Mouse (Mus musculus) CH12.LX (cell line): ENCODE measurements around the gene Gm48551. TPM values are rescaled to one million over a fixed set of nuclear protein-coding genes. Genes with fewer than 3 reads are reported as not detected.

Experiments used
- DNase-seq: peaks from one replicate; pipeline ENCODE4 v3.0.0-alpha.2; 2013; ENCODE audit errors: extremely low read depth
- H3K27ac ChIP-seq: 2 replicates; pipeline ENCODE4 v1.5.1; 2012; ENCODE audit warnings: low read depth, mild to moderate bottlenecking, control low read depth, moderate library complexity; ENCODE audit not compliant: insufficient read depth
- H3K27me3 ChIP-seq: replicated peaks from 2 replicates; pipeline ENCODE3; 2012; ENCODE audit warnings: inconsistent platforms
- H3K36me3 ChIP-seq, 2 experiments: replicated peaks in 1 of 2; 2 replicates each; pipeline versions ENCODE3 to v1.6.1; 2012; ENCODE audit warnings: inconsistent platforms in 1 of 2, low read length in 1 of 2, mild to moderate bottlenecking in 1 of 2, mixed read lengths in 1 of 2, moderate library complexity in 1 of 2; ENCODE audit not compliant: control insufficient read depth in 1 of 2, insufficient read depth in 1 of 2
- H3K4me1 ChIP-seq, 2 experiments: 2 replicates each; pipeline ENCODE4 v1.6.1; 2012; ENCODE audit warnings: inconsistent platforms in 1 of 2, moderate library complexity in 1 of 2; ENCODE audit not compliant: insufficient read depth in 2 of 2, control insufficient read depth in 1 of 2
- H3K4me2 ChIP-seq: 2 replicates; pipeline ENCODE4 v1.6.1; 2012; ENCODE audit warnings: low read depth, mild to moderate bottlenecking, control low read depth; ENCODE audit not compliant: poor library complexity, insufficient read depth, severe bottlenecking
- H3K4me3 ChIP-seq, 3 experiments: fragments of 150-350 bp in 1 of 3; sonication (generic) in 1 of 3; replicated peaks in 1 of 3; 2 replicates each; pipeline versions ENCODE3 to v1.5.1; 2011 to 2012; ENCODE audit warnings: low read depth in 2 of 3, low read length in 2 of 3, mild to moderate bottlenecking in 2 of 3, moderate library complexity in 2 of 3, control low read depth in 1 of 3, improper control_type of control experiment in 1 of 3, inconsistent platforms in 1 of 3, mixed read lengths in 1 of 3; ENCODE audit not compliant: poor library complexity in 1 of 3
- H3K79me2 ChIP-seq: replicated peaks from 2 replicates; pipeline ENCODE4 v1.6.1; 2012; ENCODE audit warnings: mild to moderate bottlenecking, moderate library complexity; ENCODE audit not compliant: control insufficient read depth, poor library complexity, insufficient read depth, severe bottlenecking; ENCODE audit errors: extremely low read depth
- H3K9ac ChIP-seq: 2 replicates; pipeline ENCODE4 v1.6.1; 2012; ENCODE audit warnings: low read depth, mild to moderate bottlenecking, control low read depth, moderate library complexity; ENCODE audit not compliant: insufficient read depth
- H3K9me3 ChIP-seq: replicated peaks from 2 replicates; pipeline ENCODE3; 2012; ENCODE audit warnings: low read length, inconsistent platforms, mixed read lengths
- BHLHE40 ChIP-seq: IDR thresholded peaks from 2 replicates; pipeline ENCODE4 v1.6.1; 2011; ENCODE audit warnings: mild to moderate bottlenecking, low read depth, low read length, improper control_type of control experiment
- CHD1 ChIP-seq: IDR thresholded peaks from 2 replicates; pipeline ENCODE4 v1.6.1; 2012; ENCODE audit warnings: low read depth, low read length, improper control_type of control experiment, inconsistent platforms
- CHD2 ChIP-seq: IDR thresholded peaks from 2 replicates; pipeline ENCODE4 v1.6.1; 2011; ENCODE audit warnings: low read length, improper control_type of control experiment
- CTCF ChIP-seq, 2 experiments: IDR thresholded peaks in 1 of 2; conservative IDR thresholded peaks in 1 of 2; 2 replicates each; pipeline ENCODE4 v1.5.1; 2011 to 2012; ENCODE audit warnings: low read depth in 2 of 2, low read length in 2 of 2, improper control_type of control experiment in 1 of 2, inconsistent platforms in 1 of 2, mild to moderate bottlenecking in 1 of 2, moderate library complexity in 1 of 2
- ELF1 ChIP-seq: IDR thresholded peaks from 2 replicates; pipeline ENCODE4 v1.6.1; 2014; ENCODE audit warnings: low read depth, mild to moderate bottlenecking, inconsistent platforms, low read length, improper control_type of control experiment
- EP300 ChIP-seq: IDR thresholded peaks from 2 replicates; pipeline ENCODE4 v1.6.1; 2011; ENCODE audit warnings: low read length, improper control_type of control experiment
- HCFC1 ChIP-seq: IDR thresholded peaks from 2 replicates; pipeline ENCODE4 v1.6.1; 2012; ENCODE audit warnings: low read depth, mild to moderate bottlenecking, inconsistent platforms, low read length, improper control_type of control experiment
- IRF4 ChIP-seq: IDR thresholded peaks from 2 replicates; pipeline ENCODE4 v1.6.1; 2014; ENCODE audit warnings: low read depth, mild to moderate bottlenecking, inconsistent platforms, low read length, improper control_type of control experiment
- JUND ChIP-seq: conservative IDR thresholded peaks from 2 replicates; pipeline ENCODE4 v1.6.1; 2011; ENCODE audit warnings: low read depth, low read length, improper control_type of control experiment
- MAFK ChIP-seq: IDR thresholded peaks from 2 replicates; pipeline ENCODE4 v1.6.1; 2011; ENCODE audit warnings: low read length, improper control_type of control experiment; ENCODE audit not compliant: insufficient replicate concordance
- MXI1 ChIP-seq: IDR thresholded peaks from 2 replicates; pipeline ENCODE4 v1.6.1; 2011; ENCODE audit warnings: mild to moderate bottlenecking, low read depth, low read length, improper control_type of control experiment
- PAX5 ChIP-seq: IDR thresholded peaks from 2 replicates; pipeline ENCODE4 v1.6.1; 2012; ENCODE audit warnings: low read length, inconsistent platforms, mixed read lengths
- RAD21 ChIP-seq: IDR thresholded peaks from 2 replicates; pipeline ENCODE4 v1.6.1; 2011; ENCODE audit warnings: low read depth, mild to moderate bottlenecking, low read length, improper control_type of control experiment, moderate library complexity
- SIN3A ChIP-seq: IDR thresholded peaks from 2 replicates; pipeline ENCODE4 v1.6.1; 2012; ENCODE audit warnings: low read length, improper control_type of control experiment, inconsistent platforms
- TCF12 ChIP-seq: IDR thresholded peaks from 2 replicates; pipeline ENCODE4 v1.6.1; 2014; ENCODE audit warnings: low read depth, mild to moderate bottlenecking, inconsistent platforms, low read length, improper control_type of control experiment
- ZC3H11A ChIP-seq: IDR thresholded peaks from 2 replicates; pipeline ENCODE4 v1.6.1; 2012; ENCODE audit warnings: low read depth, mild to moderate bottlenecking, inconsistent platforms, low read length, improper control_type of control experiment
- dilution Hi-C: fragments of 300-500 bp; cut with MboI; formaldehyde crosslinking; loops from 2 replicates; pipeline ENCODE4 v1.14.3; 2020; ENCODE audit warnings: low sequenced_read_pairs; ENCODE audit not compliant: extremely low pct_unique_long_range_greater_than_20kb, extremely low pct_ligation_motif_present
- in situ Hi-C: fragments of 300-500 bp; cut with MboI; formaldehyde crosslinking; loops from 3 replicates; pipeline ENCODE4 v1.14.3; 2019; ENCODE audit warnings: low sequenced_read_pairs, low pct_ligation_motif_present, low pct_unique_long_range_greater_than_20kb, mixed read lengths
- polyA plus RNA-seq: library from polyadenylated mRNA; unstranded; fragments of >175 nt; gene quantifications from 2 replicates; pipeline ENCODE4 v1.2.1, GENCODE M21; 2012; ENCODE audit warnings: low read depth; ENCODE audit not compliant: insufficient read length
- total RNA-seq, 2 experiments: library from RNA; depleted of rRNA; stranded (reverse); fragments of 300-350 nt in 1 of 2; fragments of >200 nt in 1 of 2; gene quantifications; 2 replicates each; pipeline ENCODE4 v1.2.3; 2012 to 2014

The Gm48551 gene
- total and polyA plus RNA-seq, 3 experiments = 1.0 to 3.4 (median 1.2) TPM

DNA sequence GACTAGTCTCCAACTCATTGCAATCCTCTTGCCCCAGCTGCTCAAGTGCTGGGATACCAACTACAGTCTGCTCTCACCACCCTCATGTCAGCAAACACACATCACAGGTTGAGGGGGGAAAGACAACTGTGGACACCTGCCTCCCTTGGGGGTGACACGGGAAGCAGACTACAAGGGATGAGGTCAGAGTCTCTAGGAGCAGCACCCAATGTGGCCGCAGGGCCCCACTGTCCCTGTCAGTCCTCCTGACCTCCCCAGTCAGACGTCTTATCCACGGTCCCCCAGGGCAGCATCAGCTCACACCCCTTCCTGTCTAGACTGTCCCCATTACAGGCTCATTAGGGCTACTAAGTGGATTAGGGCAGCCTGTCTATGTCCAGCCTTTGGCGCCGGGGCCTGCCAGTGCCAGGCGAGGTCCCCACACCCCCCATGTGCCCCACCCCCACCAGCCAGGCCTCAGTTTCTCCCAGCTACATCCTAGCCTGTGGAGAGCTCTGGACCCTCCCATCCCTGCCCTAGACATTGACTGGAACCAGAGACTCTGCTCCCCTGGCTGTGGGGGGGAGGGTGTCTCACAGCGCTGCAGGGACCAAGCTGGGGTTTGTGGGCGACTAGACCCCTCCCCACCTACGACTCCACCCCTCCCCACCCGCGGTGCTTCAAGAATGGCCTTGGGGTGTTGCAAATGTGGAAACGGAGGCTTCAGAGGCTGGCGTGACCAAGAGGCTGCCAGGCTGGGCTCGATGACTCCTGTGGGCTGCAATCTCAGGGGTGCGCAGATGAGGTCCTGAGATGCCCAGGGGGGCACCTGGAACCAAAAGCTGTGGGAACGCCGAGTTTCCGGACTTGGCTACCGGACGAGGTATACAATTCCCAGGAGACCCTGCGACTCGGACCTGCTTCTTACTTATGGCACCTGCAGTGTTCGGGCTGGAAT, 22.5 kb downstream of the Gm48551 start:
- Histone ChIP-seq H3K27ac (peak overlapping the region; percentile 59), H3K36me3 (peaks cover 53 to 59% of the 10 kb centered on the region in 2 experiments), H3K4me3 (no peak overlapping the region), H3K4me1 (peaks cover 43 to 68% of the 10 kb centered on the region in 2 experiments), H3K79me2 (no peaks in the 10 kb centered on the region), H3K27me3 (no peaks in the 10 kb centered on the region), H3K9ac (no peak overlapping the region), H3K9me3 (no peaks in the 10 kb centered on the region), H3K4me2 (no peak overlapping the region)
- dilution Hi-C loops (no loop called here), in situ Hi-C loops (loop anchor here (5.0 kb wide), 1 partner anchor 36 kb away; no protein-coding TSS in a partner anchor)
- DNase-seq = no peak
- no peak for TF ChIP-seq RAD21
- no peak for TF ChIP-seq MXI1
- no peak for TF ChIP-seq PAX5
- no peak for TF ChIP-seq CHD1
- TF ChIP-seq TCF12 = no peak

- Histone ChIP-seq H3K79me2 (no peaks in the 10 kb centered on the region), H3K27ac (no peak overlapping the region), H3K9me3 (no peaks in the 10 kb centered on the region), H3K4me3 (no peak overlapping the region), H3K9ac (no peak overlapping the region), H3K4me2 (no peak overlapping the region), H3K36me3 (peaks cover 47 to 60% of the 10 kb centered on the region in 2 experiments), H3K27me3 (no peaks in the 10 kb centered on the region), H3K4me1 (peaks cover 53 to 74% of the 10 kb centered on the region in 2 experiments)
- in situ Hi-C loops (loop anchor here (5.0 kb wide), 1 partner anchor 35 kb away; no protein-coding TSS in a partner anchor), dilution Hi-C loops (no loop called here)
- peak; percentile 71 for DNase-seq
- TF ChIP-seq ELF1 (no peak), BHLHE40 (no peak), TCF12 (no peak), MAFK (no peak), IRF4 (no peak), JUND (no peak), CTCF (conservative IDR thresholded peaks at IDR 0.05 in 1 of 2, IDR thresholded peaks at IDR 0.05 in 1 of 2; ENCODE audit: low read depth in 2 of 2, low read length in 2 of 2) (no peak), ZC3H11A (no peak), HCFC1 (no peak), CHD2 (no peak), EP300 (no peak), SIN3A (no peak)
Measured at GRCm38 (mm10) chr10:81407539-81408423, 23.5 kb downstream of the Gm48551 start.
